Mouse (Mus musculus): ENCODE results near the gene Lrch3.
A peak's percentile ranks its signal among the peaks of the same experiment; 100 is the strongest.
"Not testable (repeated sequence)": the region's sequence is repeated elsewhere in the genome, so short reads cannot be mapped to it uniquely, and the experiment has no call there.

Gene Lrch3

DNA sequence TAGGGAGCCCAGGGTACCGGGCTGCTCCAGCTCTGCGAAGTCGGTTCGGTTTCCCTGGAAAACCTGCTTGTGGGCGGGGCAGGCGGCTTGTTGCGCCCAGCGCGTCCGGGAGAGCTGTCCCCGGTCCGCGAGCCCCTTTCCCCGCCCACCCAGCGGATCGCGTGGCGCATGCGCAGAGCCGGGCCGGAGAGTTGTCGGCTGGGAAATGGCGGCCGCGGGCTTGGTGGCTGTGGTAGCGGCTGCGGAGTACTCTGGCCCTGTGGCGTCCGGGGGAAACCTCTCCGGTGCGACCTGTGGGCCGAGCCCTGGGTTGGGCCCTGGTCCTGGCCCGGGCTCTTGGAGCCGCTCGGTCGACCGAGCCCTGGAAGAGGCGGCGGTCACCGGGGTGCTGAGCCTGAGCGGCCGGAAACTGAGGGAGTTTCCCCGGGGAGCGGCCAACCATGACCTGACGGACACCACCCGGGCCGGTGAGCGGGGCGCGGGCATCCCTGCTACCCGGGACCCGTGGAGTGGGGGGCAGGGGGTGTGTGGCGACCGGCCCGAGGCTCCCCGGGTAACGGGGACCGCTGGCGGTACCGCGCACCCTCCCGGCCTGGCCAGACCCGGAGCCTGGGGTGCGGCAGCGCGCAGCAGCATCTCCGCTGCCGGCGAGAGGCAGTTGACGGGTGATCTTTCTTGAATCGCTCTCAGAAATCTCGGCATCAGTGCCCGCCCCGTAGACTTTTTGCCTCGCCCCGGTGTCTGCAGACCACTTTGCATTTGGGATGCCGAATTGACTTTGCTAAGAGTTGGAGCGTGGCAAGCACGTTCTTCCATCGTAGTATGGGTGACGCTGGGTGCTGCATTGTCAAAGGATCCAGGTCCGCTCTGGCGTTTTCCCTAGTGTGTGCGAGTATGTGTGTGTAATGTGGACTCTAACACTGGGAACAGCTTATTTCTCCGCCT, at the start of gene Lrch3:
TSS of gene Lrch3 (plus strand) at position 164 of the 945 bp plus-strand sequence.
- peak; percentile 87 for DNase-seq (ENCODE audit: low read depth, low spot score)

- DNase-seq (ENCODE audit: low read depth, low spot score): no peak
Observed at GRCm38 (mm10) chr16:32865401-32865800, 48.5 kb upstream of the Lrch3 start.

DNA sequence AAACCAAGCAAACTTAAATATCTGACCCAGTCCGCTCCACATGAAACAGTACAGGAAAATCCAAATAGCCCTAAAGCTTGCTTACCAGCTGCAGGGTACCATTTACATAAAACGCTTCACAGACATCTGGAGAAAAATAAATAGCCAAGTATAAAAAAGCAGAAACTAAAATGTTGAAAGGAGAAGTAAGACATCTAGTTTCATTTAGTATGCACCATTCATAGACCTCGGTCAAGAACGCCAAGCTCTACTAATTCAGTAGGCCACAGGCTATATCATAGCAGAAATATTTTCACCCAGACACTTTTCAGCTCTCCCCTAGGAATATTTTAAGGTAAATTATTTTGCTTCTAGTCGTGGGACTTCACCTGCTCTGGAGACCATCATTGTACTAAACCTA, 47.2 kb upstream of the Lrch3 start:
- DNase-seq (ENCODE audit: low read depth, low spot score): no peak

DNA sequence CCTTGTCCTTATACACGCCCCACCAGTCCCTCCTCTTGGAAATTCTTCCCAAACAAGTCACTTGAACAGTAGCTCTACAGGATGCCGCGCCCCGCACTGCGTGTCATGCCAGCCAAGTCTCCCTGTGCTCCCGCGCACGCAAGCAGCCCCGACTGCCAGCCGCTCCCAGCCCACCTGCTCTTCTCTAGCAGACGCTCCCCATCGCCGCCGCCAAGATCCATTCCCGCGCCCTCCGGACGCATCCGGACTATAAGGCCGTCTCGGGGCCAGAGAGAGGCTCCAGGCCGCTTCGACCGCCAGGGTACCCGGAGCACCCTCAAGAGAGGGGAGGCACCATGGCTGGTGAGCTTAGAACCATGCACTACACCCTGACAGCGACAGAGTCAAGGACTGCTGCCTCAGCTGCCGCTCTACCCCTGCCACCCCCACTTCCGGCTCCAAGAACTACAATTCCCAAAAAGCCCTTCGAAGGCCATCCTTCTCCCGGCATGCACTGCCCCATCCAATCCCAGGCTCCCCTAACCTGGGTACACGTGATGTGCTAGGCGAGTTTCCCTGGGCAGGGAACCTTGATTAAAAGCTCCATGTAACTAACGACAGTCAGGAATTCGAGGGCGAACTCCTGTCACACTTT, 45.9 kb upstream of the Lrch3 start:
- peak; percentile 84 for DNase-seq (ENCODE audit: low read depth, low spot score)

DNA sequence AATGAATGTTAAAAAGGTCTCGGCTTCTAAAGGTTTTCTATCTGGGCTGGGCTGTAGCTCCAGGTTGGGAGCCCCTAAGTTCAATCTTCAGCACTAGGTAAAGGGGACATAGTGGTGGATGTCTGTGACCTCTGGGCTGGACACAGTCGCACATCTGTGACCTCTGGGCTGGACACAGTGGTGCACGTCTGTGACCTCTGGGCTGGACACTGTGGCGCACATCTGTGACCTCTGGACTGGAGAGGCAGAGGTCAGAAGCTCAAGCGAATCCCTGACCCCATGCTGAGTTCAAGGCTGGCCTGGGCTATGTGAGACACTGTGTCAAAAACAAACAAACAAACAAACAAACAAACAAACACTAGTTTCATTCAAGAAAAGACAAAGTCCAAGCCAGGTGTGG, 43.7 kb upstream of the Lrch3 start:
- no peak for DNase-seq (ENCODE audit: low read depth, low spot score)

GRCm38 (mm10) chr16:32873366-32873765, 40.5 kb upstream of the Lrch3 start:
- no peak for DNase-seq (ENCODE audit: low read depth, low spot score)

DNA sequence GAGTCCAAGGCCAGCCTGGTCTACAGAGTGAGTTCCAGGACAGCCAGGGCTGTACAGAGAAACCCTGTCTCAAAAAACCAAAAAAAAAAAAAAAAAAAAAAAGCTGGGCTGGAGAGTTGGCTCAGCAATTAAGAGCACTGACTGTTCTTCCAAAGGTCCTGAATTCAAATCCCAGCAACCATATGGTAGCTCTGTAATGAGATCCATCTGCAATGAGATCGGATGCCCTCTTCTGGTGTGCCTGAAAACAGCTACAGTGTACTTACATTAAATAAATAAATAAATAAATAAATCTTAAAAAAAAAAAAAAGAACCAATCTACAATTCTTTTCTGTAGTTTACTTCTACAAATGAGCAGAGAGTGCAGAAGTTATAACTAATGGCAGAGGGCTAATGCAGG, 38.6 kb upstream of the Lrch3 start:
- not testable (repeated sequence) for DNase-seq (ENCODE audit: low read depth, low spot score)

GRCm38 (mm10) chr16:32875847-32876246, 38.1 kb upstream of the Lrch3 start:
- no peak for DNase-seq (ENCODE audit: low read depth, low spot score)

DNA sequence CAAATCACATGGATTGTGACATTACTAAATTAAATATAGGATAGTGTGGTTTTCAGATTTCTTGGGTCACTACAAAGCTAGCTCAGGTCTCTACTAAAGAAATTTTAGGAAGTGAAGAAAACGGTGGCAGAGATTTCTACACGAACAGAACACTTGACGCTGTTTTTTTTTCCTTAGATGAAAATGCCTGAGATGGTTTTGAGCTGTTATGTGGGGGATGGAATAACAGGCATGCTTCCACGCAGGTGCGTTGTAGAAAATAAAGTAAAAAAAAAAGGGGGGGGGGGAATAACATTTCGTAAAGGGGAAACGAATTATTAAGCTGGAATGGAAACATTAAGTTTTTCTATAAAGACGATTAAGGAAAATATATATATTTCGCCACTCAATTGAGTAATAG, 37.1 kb upstream of the Lrch3 start:
- no peak for DNase-seq (ENCODE audit: low read depth, low spot score)

DNA sequence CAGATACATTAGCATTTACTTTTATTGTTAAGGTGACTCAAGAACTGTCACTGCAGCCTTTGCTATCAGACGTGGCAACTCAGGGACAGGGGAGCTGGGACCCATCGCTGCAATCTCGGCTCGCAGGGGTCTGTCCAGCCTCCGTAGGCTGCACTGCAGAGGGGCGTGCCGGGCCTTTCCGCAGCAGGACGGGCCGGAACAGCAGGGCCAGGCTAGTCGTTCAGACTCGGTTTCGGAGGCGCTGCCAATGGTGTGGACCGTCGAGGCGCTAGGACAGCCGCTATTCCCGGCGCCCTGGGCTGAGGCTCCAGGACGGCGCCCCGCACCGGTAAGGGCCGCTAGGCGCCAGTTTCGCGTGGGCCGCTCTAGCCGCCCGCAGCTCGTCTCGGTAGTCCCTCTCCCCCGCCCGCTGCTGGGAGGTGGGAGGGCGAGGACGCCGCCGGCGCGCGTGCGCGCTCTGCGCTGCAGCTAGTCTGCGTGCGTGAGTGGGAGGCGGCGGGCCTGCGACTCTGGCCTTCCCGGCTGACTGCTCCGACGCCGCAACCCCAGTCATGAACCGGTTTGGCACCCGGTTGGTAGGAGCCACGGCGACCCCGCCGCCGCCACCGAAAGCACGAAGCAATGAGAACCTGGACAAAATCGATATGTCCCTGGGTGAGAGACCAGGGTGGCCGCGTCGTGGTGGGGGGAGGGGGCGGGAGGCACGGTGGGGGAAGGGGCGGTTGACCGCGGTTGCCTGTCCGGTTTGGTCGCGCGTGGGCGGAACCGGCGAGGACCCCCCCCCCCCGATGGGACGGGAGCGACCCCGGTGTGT, 36.4 kb upstream of the Lrch3 start, which contains the start of the genes Fyttd1 and Rubcn:
TSS of gene Fyttd1 (plus strand) at position 158 of the 814 bp plus-strand sequence.
TSS of gene Rubcn (minus strand) at position 424 of the 814 bp plus-strand sequence.
- DNase-seq (ENCODE audit: low read depth, low spot score): peak; percentile 94

DNA sequence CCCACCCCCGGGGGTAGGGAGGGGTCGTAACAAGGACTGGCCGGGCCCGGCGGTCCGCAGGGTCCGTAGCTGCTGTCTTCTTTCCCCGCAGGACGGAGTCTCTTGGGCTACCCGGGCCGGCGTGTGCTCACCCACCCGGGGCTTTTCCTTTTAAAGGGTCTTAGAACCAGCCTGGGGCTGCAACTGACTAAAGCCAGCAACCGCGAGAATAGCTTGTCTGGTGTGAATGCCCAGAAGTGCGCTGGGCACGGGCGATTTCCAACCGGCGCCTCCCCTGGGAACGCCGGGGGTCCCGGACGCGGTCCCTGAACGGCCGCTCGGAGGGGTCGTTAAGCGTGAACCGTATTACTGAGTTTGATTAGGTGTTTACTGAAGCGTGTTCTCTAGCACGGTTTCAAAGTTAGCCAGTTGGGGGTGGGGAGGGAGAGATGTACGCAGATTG, 35.7 kb upstream of the Lrch3 start:
- no peak for DNase-seq (ENCODE audit: low read depth, low spot score)

DNA sequence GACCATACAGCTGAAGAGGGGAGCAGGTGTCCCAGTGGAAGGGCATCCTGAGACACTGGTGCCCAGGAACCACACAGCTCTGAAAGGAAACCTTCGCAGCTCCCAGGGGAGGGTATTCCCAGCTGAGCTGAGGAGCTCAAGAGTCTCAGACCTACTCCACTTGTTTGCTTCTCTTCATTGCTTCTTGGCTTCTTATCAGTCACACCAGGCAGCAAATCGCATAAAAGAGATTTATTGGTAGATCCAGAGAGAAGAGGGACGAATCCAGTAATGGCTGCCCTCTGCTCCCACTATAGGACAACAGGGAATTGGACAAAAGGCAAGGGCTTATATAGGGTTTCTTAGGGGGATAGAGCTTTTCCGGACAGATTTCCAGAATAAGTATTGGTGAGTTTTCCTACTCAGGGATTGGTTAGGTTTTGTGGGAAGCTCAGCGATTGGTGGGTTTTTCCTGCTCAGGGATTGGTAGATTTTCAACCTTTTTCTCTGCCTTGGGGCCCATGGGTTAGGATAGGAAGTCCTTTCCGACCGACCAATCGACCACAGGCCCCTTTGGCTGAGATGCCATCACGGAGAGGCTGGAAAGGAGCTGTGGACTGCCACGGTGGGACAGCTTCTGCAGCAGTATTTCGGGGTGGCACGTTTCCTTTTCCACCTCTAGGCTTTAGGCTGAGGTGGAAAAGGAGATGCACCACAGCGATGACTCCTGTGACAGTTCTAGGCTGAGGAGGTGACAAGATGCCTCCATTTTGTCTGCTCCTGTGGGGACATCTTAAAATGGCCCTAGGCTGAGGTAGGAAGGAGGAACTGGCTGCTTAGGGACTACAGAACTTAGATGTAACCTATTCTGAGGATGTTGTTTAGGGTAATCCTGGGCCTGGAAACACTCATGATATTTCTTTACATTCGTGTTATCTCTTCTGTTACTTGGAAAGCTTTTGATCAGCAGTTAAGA, 34.7 kb upstream of the Lrch3 start:
- no peak for DNase-seq (ENCODE audit: low read depth, low spot score)

GRCm38 (mm10) chr16:32881538-32881937, 32.4 kb upstream of the Lrch3 start:
- DNase-seq (ENCODE audit: low read depth, low spot score): no peak

DNA sequence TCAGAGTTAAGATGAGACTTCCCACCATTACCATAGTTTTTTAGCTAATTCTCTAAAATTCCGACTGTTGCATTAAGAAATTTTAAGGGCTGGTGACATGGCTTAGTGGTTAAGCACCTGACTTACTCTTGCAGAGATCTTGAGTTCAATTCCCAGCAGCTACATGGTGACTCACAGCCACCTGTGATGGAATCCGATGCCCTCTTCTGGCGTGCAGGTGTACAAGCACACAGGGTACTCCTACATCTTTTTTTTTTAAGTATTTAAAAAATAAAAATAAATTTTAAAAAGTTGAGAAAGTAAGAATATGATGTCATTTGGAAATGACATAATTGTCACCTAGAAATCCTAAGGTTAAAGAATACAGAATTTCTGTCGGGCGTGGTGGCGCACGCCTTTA, 25.9 kb upstream of the Lrch3 start:
- DNase-seq (ENCODE audit: low read depth, low spot score): no peak

DNA sequence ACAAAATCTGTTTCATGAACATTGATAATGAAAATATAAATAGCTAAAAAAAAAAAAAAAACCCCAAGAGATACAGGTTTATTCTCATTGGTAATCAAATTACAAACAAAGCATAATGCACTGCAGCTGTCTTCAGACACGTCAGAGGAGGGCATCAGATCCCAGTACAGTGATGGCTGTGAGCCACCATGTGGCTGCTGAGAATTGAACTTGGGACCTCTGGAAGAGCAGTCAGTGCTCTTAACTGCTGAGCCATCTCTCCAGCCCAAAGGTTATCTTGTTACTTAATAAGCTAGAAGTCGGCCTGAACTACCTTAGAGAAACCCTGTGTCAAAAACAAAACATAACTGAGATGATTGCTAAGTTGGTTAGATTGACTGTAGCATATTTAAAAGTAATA, 24.0 kb upstream of the Lrch3 start:
- no peak for DNase-seq (ENCODE audit: low read depth, low spot score)

DNA sequence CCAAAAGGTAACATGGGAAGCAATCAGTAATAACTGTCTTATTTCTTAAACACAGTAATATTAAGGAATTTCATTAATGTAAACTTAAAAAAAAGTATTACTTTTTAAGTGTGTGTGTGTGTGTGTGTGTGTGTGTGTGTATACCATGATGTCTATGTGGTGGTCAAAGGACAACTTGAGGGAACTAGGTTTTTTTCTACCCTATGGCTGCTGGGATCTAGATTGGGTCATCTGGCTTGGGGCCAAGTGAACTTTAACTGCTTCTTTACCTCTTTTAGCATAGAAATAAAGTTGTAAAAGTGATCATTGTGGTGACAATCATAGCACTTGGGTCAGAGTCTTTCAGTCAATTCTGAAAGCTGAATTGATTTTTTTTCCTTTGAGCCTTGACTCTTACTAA, 17.8 kb upstream of the Lrch3 start:
- DNase-seq (ENCODE audit: low read depth, low spot score): no peak

GRCm38 (mm10) chr16:32901360-32902050, 12.4 kb upstream of the Lrch3 start:
- DNase-seq (ENCODE audit: low read depth, low spot score): no peak

DNA sequence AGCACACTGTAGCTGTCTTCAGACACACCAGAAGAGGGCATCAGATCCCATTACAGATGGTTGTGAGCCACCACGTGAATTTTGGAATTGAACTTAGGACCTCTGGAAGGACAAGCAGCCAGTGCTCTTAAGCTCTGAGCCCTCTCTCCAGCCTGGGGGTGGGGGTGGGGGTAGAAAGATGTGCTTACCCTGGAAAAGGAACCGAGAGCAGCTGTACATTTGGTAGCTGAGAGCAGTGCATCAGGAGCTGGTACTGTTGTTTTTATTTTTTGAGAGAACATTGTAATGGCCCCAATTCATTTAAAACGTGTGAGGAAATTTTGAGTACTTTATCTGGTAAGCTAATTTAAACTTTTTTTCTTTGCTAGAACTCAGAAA, 11.9 kb upstream of the Lrch3 start:
- no peak for DNase-seq (ENCODE audit: low read depth, low spot score)

- no peak for DNase-seq (ENCODE audit: low read depth, low spot score)
Observed at GRCm38 (mm10) chr16:32906186-32906585, 7.7 kb upstream of the Lrch3 start.

DNA sequence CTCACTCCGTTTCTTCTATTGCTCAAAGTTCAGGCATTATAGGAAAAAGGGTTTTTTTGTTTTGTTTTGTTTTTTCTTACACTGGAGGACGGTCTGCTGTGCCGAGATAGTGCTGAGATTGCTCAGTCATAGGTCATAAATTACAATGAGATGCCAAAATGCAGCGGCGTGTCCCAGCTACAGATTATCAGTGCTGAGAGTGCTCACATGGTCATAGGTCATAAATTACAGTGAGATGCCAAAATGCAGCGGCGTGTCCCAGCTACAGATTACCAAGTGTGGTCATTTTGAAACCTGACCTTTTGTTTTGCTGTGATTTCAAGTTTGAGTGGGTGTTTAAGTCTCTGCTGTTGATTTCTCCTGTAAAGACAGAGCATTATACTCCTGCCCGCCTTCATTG, 7.2 kb upstream of the Lrch3 start:
- DNase-seq (ENCODE audit: low read depth, low spot score): no peak
